In the genomic region with DNA sequence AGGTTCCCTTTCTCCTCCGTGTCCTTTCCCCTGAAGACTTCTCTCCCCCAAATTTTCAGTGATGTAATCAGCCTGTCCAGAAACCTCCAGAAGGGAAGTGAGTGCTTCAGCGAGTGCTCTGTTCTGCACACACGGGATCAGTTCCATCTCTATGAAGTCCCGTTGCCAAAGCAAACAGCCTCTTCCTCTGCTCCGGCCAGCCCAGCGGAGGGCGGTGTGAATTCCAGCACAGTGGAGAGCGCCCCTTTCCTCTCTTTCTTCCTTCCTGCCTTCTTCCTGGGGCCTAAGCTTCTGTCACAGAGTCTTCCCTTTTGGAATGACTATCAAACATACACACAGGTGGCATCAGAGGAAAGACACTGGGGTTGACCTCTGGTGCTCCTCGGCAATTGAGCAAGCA, we compare ENCODE assay signal across 10 mouse cellular contexts. TPM values are rescaled to one million over a fixed set of nuclear protein-coding genes. Genes with fewer than 3 reads are reported as not detected.
DNase-seq lines count a peak whose midpoint lies in the region; ATAC-seq lines count a peak whose summit lies in the region.
"Had no signal": no experiment of that assay in that cellular context is flagged by ENCODE, and none has a peak within 500 bp of the region (broad histone marks: within the 10 kb centered on the region; RNA-seq: fewer than 3 reads in every experiment).

No protein-coding gene starts in this region.

- H3K9me3 ChIP-seq in embryonic facial prominence, embryonic 14.5 days (ENCODE audit: control insufficient read depth, low read length) = no peaks in the 10 kb centered on the region
- no peaks in the 10 kb centered on the region for H3K9me3 ChIP-seq in embryonic facial prominence, embryonic 10.5 days
- no peaks in the 10 kb centered on the region for H3K9me3 ChIP-seq in embryonic facial prominence, embryonic 15.5 days (replicated peaks)
- H3K9me3 ChIP-seq: embryonic facial prominence, embryonic 12.5 days had no signal

- ATAC-seq in embryonic facial prominence, embryonic 14.5 days (ENCODE audit: low read depth) = 0 out of 2 replicates have a peak, but pooled peaks have one; percentile 57
- peak; percentile 65; the same call in 1 of the 2 replicates for ATAC-seq in embryonic facial prominence, embryonic 15.5 days (ENCODE audit: insufficient number of reproducible peaks, low FRiP score, low TSS enrichment, low read depth)

- intact Hi-C loops in heart, postnatal 14 days (cut with DNase I) = loop anchor here (1.0 kb wide), 1 partner anchor 49 kb away; the partner anchor contains the start of gene Cramp1l

- no peaks in the 10 kb centered on the region for H3K4me1 ChIP-seq in embryonic facial prominence, embryonic 14.5 days (ENCODE audit: control insufficient read depth, insufficient read depth, low read length)
- H3K4me1 ChIP-seq in embryonic facial prominence, embryonic 10.5 days = no peaks in the 10 kb centered on the region
- H3K4me1 ChIP-seq in embryonic facial prominence, embryonic 15.5 days = no peaks in the 10 kb centered on the region
- H3K4me1 ChIP-seq: embryonic facial prominence, embryonic 12.5 days had no signal

- H3K4me2 ChIP-seq in embryonic facial prominence, embryonic 14.5 days (ENCODE audit: low read depth, low read length) = no peak overlapping the region
- no peak overlapping the region for H3K4me2 ChIP-seq in embryonic facial prominence, embryonic 15.5 days (replicated peaks)
- H3K4me2 ChIP-seq: embryonic facial prominence, embryonic 12.5 days had no signal

- no peak overlapping the region for H3K4me3 ChIP-seq in embryonic facial prominence, embryonic 14.5 days (ENCODE audit: low read depth, low read length)
- H3K4me3 ChIP-seq in embryonic facial prominence, embryonic 10.5 days = no peak overlapping the region
- H3K4me3 ChIP-seq in embryonic facial prominence, embryonic 15.5 days (replicated peaks) = no peak overlapping the region
- H3K4me3 ChIP-seq: embryonic facial prominence, embryonic 12.5 days had no signal

- H3K27me3 ChIP-seq in embryonic facial prominence, embryonic 14.5 days (replicated peaks; ENCODE audit: control insufficient read depth, insufficient read depth, low read length) = no peaks in the 10 kb centered on the region
- no peaks in the 10 kb centered on the region for H3K27me3 ChIP-seq in embryonic facial prominence, embryonic 10.5 days (replicated peaks; ENCODE audit: low read depth, poor library complexity, severe bottlenecking)
- H3K27me3 ChIP-seq in embryonic facial prominence, embryonic 15.5 days = no peaks in the 10 kb centered on the region
- H3K27me3 ChIP-seq: embryonic facial prominence, embryonic 12.5 days had no signal

- H3K36me3 ChIP-seq in embryonic facial prominence, embryonic 14.5 days (ENCODE audit: control insufficient read depth, insufficient read depth, low read length) = peaks cover 28% of the 10 kb centered on the region; the same call in 1 of the 2 replicates
- H3K36me3 ChIP-seq in embryonic facial prominence, embryonic 10.5 days (replicated peaks) = peaks cover 65% of the 10 kb centered on the region
- peaks cover 33% of the 10 kb centered on the region for H3K36me3 ChIP-seq in embryonic facial prominence, embryonic 15.5 days

- H3K27ac ChIP-seq in embryonic facial prominence, embryonic 14.5 days (replicated peaks; ENCODE audit: low read depth, low read length) = no peak overlapping the region
- no peak overlapping the region for H3K27ac ChIP-seq in embryonic facial prominence, embryonic 10.5 days (replicated peaks)
- H3K27ac ChIP-seq in embryonic facial prominence, embryonic 15.5 days (replicated peaks) = 0 out of 2 replicates have a peak overlapping the region, but pooled peaks have one; percentile 44
- H3K27ac ChIP-seq: embryonic facial prominence, embryonic 12.5 days had no signal

- 62% methylated on average over 9 of the region's 9 CpGs for WGBS in embryonic facial prominence, embryonic 14.5 days
- whole genome bisulfite sequencing in embryonic facial prominence, embryonic 10.5 days = 77% methylated on average over 9 of the region's 9 CpGs
- 70% methylated on average over 9 of the region's 9 CpGs for WGBS in embryonic facial prominence, embryonic 15.5 days

- H3K9ac ChIP-seq in embryonic facial prominence, embryonic 14.5 days (ENCODE audit: low read depth, low read length) = no peak overlapping the region
- H3K9ac ChIP-seq in embryonic facial prominence, embryonic 15.5 days = no peak overlapping the region
- H3K9ac ChIP-seq: embryonic facial prominence, embryonic 12.5 days had no signal

- peak; percentile 74 for DNase-seq in embryonic facial prominence, embryonic 14.5 days (ENCODE audit: low spot score)
- DNase-seq in embryonic facial prominence, embryonic 10.5 days (ENCODE audit: low spot score) = no peak
- peak; percentile 75 to 77 for DNase-seq in heart, postnatal 14 days
- peak; percentile 83 to 85 for DNase-seq in lung, adult 18-20 months
- no peak for DNase-seq in thymus, postnatal 4 days
- DNase-seq in right cerebral cortex, adult 18-20 months = no peak
- DNase-seq in layer of hippocampus, adult 9-10 months (ENCODE audit: low spot score) = no peak

RNA-seq across cellular contexts. Expression of gene Tmem204, which starts 19.0 kb away (rescaled TPM):
- 22.6 and 23.2 TPM in 2 replicates for polyA plus RNA-seq in embryonic facial prominence, embryonic 14.5 days (2014; fragmentation: Nextera tagmentation; extraction: Ambion mirVana)
- 10.6 and 11.0 TPM in 2 replicates for polyA plus RNA-seq in embryonic facial prominence, embryonic 10.5 days (2016; fragmentation: Nextera tagmentation; extraction: Ambion mirVana)
- polyA plus RNA-seq in embryonic facial prominence, embryonic 15.5 days (2015; fragmentation: Nextera tagmentation; extraction: Ambion mirVana) = 29.8 and 32.5 TPM in 2 replicates
- 10 to 100 TPM; 35.5 to 39.1 TPM for total RNA-seq in heart, postnatal 14 days (2021)
- total RNA-seq: monocyte, adult 5-6 weeks had no signal

RNA-seq across cellular contexts. Expression of gene Ift140, which starts 48.5 kb away (rescaled TPM):
- polyA plus RNA-seq in embryonic facial prominence, embryonic 14.5 days (2014; fragmentation: Nextera tagmentation; extraction: Ambion mirVana) = 13.9 and 17.5 TPM in 2 replicates
- polyA plus RNA-seq in embryonic facial prominence, embryonic 10.5 days (2016; fragmentation: Nextera tagmentation; extraction: Ambion mirVana) = 31.5 and 31.6 TPM in 2 replicates
- 19.4 and 19.8 TPM in 2 replicates for polyA plus RNA-seq in embryonic facial prominence, embryonic 15.5 days (2015; fragmentation: Nextera tagmentation; extraction: Ambion mirVana)
- total RNA-seq in heart, postnatal 14 days (2021) = 1 to 10 TPM; 6.3 to 7.3 TPM

RNA-seq across cellular contexts. Expression of gene Cramp1l, which starts 48.8 kb away (rescaled TPM):
- polyA plus RNA-seq in embryonic facial prominence, embryonic 14.5 days (2014; fragmentation: Nextera tagmentation; extraction: Ambion mirVana) = 7.1 and 7.7 TPM in 2 replicates
- polyA plus RNA-seq in embryonic facial prominence, embryonic 10.5 days (2016; fragmentation: Nextera tagmentation; extraction: Ambion mirVana) = 8.3 and 8.6 TPM in 2 replicates
- 7.2 and 7.8 TPM in 2 replicates for polyA plus RNA-seq in embryonic facial prominence, embryonic 15.5 days (2015; fragmentation: Nextera tagmentation; extraction: Ambion mirVana)
- 10 to 100 TPM; 14.5 to 14.6 TPM for total RNA-seq in heart, postnatal 14 days (2021)

RNA-seq across cellular contexts. Expression of gene Telo2, which starts 51.4 kb away (rescaled TPM):
- polyA plus RNA-seq in embryonic facial prominence, embryonic 14.5 days (2014; fragmentation: Nextera tagmentation; extraction: Ambion mirVana) = 24.8 and 37.2 TPM in 2 replicates
- 54.0 and 55.5 TPM in 2 replicates for polyA plus RNA-seq in embryonic facial prominence, embryonic 10.5 days (2016; fragmentation: Nextera tagmentation; extraction: Ambion mirVana)
- polyA plus RNA-seq in embryonic facial prominence, embryonic 15.5 days (2015; fragmentation: Nextera tagmentation; extraction: Ambion mirVana) = 42.3 and 49.2 TPM in 2 replicates
- 10 to 100 TPM; 11.2 to 13.3 TPM for total RNA-seq in heart, postnatal 14 days (2021)

RNA-seq across cellular contexts. Expression of gene Ptx4, which starts 56.2 kb away (rescaled TPM):
- 1.8 and 2.9 TPM in 2 replicates for polyA plus RNA-seq in embryonic facial prominence, embryonic 14.5 days (2014; fragmentation: Nextera tagmentation; extraction: Ambion mirVana)
- 0.09 and 0.14 TPM in 2 replicates for polyA plus RNA-seq in embryonic facial prominence, embryonic 10.5 days (2016; fragmentation: Nextera tagmentation; extraction: Ambion mirVana)
- polyA plus RNA-seq in embryonic facial prominence, embryonic 15.5 days (2015; fragmentation: Nextera tagmentation; extraction: Ambion mirVana) = 2.2 and 2.8 TPM in 2 replicates
- total RNA-seq in heart, postnatal 14 days (2021) = 1 to 10 TPM; 4.6 to 7.2 TPM
- total RNA-seq: monocyte, adult 5-6 weeks had no signal

Comparison
In these comparisons a context has a peak if more than half of its experiments do, and no peak if none do; other contexts are left out.
1. DNase-seq: peak in embryonic facial prominence, embryonic 14.5 days (single experiment), heart, postnatal 14 days (2 of 2) and lung, adult 18-20 months (2 of 2); none in embryonic facial prominence, embryonic 10.5 days (single experiment), thymus, postnatal 4 days (single experiment), right cerebral cortex, adult 18-20 months (single experiment) and layer of hippocampus, adult 9-10 months (single experiment).